Mouse (Mus musculus) thymus, adult 2 months (tissue): ENCODE data around the gene Gm43302. TPM values are rescaled to one million over a fixed set of nuclear protein-coding genes. Genes with fewer than 3 reads are reported as not detected.
A peak's percentile ranks its signal among the peaks of the same experiment; 100 is the strongest.
"Not testable (repeated sequence)": the region's sequence is repeated elsewhere in the genome, so short reads cannot be mapped to it uniquely, and the experiment has no call there.

Source experiments
- DNase-seq: peaks from one replicate; pipeline ENCODE4 v3.0.0; 2021
- H3K27ac ChIP-seq: fragments of 200-500 bp; 2 replicates; pipeline ENCODE4 v1.5.1; 2012; ENCODE audit warnings: low read length, control low read depth; ENCODE audit not compliant: control insufficient read depth, insufficient read depth
- H3K27me3 ChIP-seq: fragments of 200-500 bp; 2 replicates; pipeline ENCODE4 v1.6.1; 2012; ENCODE audit warnings: mild to moderate bottlenecking, low read length, moderate library complexity, mixed read lengths; ENCODE audit not compliant: control insufficient read depth, insufficient read depth
- H3K36me3 ChIP-seq: fragments of 200-500 bp; 2 replicates; pipeline ENCODE4 v1.6.1; 2012; ENCODE audit warnings: mild to moderate bottlenecking, low read length, moderate library complexity; ENCODE audit not compliant: control insufficient read depth, insufficient read depth
- H3K4me1 ChIP-seq: fragments of 200-500 bp; replicated peaks from 2 replicates; pipeline ENCODE4 v1.6.1; 2012; ENCODE audit warnings: low read length; ENCODE audit not compliant: control insufficient read depth, insufficient read depth
- H3K4me3 ChIP-seq: fragments of 200-500 bp; 2 replicates; pipeline ENCODE4 v1.5.1; 2012; ENCODE audit warnings: mild to moderate bottlenecking, low read length, control low read depth, moderate library complexity; ENCODE audit not compliant: control insufficient read depth, insufficient read depth
- CTCF ChIP-seq: fragments of 200-500 bp; IDR thresholded peaks from 2 replicates; pipeline ENCODE4 v1.5.1; 2012; ENCODE audit warnings: mild to moderate bottlenecking, control low read depth, low read length, moderate library complexity, borderline replicate concordance; ENCODE audit not compliant: control insufficient read depth, poor library complexity, insufficient read depth; ENCODE audit errors: extremely low read depth
- POLR2A ChIP-seq: fragments of 200-500 bp; IDR thresholded peaks from 2 replicates; pipeline ENCODE4 v1.6.1; 2012; ENCODE audit warnings: mild to moderate bottlenecking, low read length, control low read depth, moderate library complexity; ENCODE audit not compliant: control insufficient read depth, poor library complexity, insufficient read depth; ENCODE audit errors: extremely low read depth
- WGBS: fragments of 180-500 bp; shearing (Covaris S2); methylation state at CpG from one replicate; pipeline ENCODE4 v1.1.7; 2018; 5-methylcytosine and 5-hydroxymethylcytosine counted together
- polyA plus RNA-seq: library from polyadenylated mRNA; depleted of rRNA; stranded (reverse); fragments of >200 nt; gene quantifications from 2 replicates; pipeline ENCODE4 v1.2.3, GENCODE M21; 2012; rRNA removed

Gm43302 gene
- 7.9 and 8.4 TPM in 2 replicates for polyA plus RNA-seq

DNA sequence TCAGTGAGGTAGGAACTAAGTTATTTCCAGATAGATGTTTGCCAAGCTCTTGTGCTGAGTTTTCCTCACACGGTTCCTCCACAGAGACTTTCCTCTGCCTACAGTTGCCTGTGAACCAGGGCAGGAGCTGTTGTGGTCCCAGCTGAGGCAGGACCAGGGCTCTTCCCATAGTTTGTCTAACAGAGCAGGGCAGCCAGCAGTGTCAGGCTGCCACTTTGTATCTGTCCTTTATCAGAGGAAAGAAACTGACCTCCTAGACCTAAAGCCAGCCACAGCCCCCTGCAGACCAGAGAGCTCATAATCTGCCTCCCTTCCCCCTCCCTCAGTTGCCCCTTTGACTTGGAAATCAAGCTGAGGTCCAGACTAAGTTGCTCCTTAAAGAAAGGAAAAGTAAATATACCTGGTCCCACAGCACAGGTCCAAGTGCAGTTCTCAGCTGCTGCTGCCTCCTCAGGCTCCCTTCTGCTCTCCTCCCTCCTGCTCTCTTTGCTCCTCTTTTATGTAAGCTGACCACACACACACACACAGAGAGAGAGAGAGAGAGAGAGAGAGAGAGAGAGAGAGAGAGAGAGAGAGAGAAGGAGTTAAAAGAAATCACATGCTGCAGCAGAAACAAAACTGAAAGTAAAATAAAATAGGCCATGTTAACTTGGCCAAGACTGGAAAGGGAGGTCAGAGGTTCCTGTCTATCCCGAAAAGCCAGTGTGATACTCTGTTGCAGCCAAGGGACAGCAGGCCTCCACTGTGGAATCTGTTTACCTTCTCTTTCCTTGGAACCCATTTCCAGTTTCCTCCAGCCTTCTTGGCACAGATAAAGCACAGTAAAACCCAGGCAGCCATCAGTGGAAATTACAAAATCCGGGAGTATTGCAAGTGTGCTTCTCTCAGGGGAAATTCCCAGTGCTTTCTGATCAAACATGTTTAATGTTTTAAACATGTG, at the start of gene Gm43302, which contains the start of gene Gbp6:
Gene Gm43302 (minus strand): TSS at position 470 of the 940 bp plus-strand sequence.
Gene Gbp6 (minus strand): TSS at position 473 of the 940 bp plus-strand sequence.
- 33% methylated on average over 3 of the region's 3 CpGs for WGBS

DNA sequence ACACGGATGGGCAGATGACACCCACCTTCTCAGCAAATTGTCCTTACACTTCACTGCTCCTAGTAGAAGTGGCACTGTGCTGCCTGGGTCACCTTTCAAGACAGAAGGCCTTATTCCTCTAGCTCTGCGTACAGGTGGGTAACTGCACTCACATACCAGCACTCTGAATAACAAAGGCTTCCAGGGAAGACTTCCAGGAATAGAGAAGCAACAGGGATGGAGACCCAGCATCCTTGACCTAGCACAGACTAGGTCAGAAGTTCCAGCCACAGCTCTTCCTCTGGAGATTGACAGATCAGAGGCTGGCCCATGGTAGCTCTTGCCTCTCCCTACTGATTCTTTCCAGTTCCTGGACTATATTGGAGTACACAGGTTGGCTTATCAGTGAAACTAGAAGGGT, 47.8 kb upstream of the Gm43302 start:
- H3K4me1 ChIP-seq, result peaks cover 6% of the 10 kb centered on the region
- WGBS, result 97% methylated on average over 2 of the region's 2 CpGs
- DNase-seq, result no peak
- no peaks in the 10 kb centered on the region for H3K36me3 ChIP-seq
- no peak for TF ChIP-seq CTCF
- no peak for TF ChIP-seq POLR2A
- H3K27ac ChIP-seq, result no peak overlapping the region
- no peak overlapping the region for H3K4me3 ChIP-seq
- H3K27me3 ChIP-seq, result no peaks in the 10 kb centered on the region

More for the DNA sequence above, at the start of gene Gm43302, which contains the start of gene Gbp6:
- peak within 1 kb of the TSS; percentile 32 for H3K4me3 ChIP-seq
- H3K4me1 ChIP-seq, DNase-seq, H3K27me3 ChIP-seq, H3K36me3 ChIP-seq: not testable (repeated sequence)
- peak within 1 kb of the TSS; percentile 14 for H3K27ac ChIP-seq

DNA sequence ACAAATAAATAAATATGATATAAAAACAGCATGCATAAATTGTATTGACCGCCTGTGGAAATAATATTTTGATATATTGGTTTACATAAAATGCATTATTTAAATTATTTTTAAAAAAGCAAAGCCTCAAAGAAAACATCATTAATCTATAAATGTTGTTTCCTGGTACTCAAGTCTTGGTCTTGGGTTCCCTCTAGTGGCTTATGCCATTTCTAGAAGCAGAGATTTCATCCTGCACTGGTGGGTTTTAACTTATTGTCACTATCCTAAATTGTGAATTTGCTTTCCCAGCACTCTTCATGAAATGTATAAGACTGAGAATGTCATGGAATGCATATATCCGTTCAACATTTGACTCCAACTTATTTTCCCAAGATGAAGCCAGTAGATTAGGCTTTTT, 29.0 kb upstream of the Gm43302 start:
- Histone ChIP-seq H3K36me3 (no peaks in the 10 kb centered on the region), H3K4me1 (no peaks in the 10 kb centered on the region; the same call in 1 of the 2 replicates), H3K27ac (no peak overlapping the region), H3K4me3 (no peak overlapping the region), H3K27me3 (no peaks in the 10 kb centered on the region)
- DNase-seq, result no peak
- TF ChIP-seq POLR2A (no peak), CTCF (no peak)
- 69% methylated on average over 2 of the region's 2 CpGs for WGBS

DNA sequence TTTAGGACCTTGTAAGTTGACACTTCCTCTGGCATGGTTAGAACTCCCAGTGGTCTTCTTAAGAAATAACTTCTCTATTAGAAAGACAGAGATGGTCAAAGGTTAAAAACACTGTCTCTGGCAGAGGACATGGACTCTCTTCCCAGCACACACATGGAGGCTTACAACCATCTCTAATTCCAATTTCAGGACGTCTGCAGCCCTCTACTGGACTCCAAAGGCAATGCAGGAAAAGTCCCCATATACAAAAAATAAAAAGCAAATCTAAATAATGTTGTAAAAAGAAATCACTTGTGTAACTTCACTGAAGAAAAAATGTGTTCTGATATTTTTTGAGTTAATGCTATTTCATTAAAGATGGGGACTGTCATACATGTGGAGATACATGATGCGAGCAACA, 17.4 kb upstream of the Gm43302 start:
- Histone ChIP-seq H3K36me3 (no peaks in the 10 kb centered on the region), H3K4me1 (peaks cover 16% of the 10 kb centered on the region), H3K4me3 (no peak overlapping the region), H3K27ac (no peak overlapping the region), H3K27me3 (no peaks in the 10 kb centered on the region)
- WGBS, result 93% methylated on average over 2 of the region's 2 CpGs
- TF ChIP-seq POLR2A (no peak), CTCF (no peak)
- no peak for DNase-seq

DNA sequence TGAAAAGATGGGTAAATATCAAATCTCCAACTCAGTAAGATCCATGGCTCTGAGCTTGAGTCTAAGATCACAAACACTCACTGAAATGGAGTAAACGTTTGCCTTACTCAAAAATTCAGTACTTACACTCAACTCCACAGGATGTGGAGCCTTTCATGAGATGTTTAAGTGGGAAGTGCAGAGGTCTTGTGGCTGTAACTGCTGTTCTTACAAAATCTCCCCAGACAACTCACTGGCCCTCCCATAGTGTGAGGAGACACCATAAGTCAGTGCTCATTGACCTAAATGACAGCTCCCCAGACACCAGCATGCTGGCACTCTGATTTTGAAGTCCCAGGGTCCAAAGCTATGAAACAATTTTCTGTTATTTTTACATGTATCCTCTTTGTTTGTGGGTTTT, 15.7 kb upstream of the Gm43302 start:
- not testable (repeated sequence) for H3K4me3 ChIP-seq, H3K27me3 ChIP-seq, DNase-seq, H3K27ac ChIP-seq, H3K36me3 ChIP-seq
- H3K4me1 ChIP-seq, result peaks cover 26% of the 10 kb centered on the region
- WGBS, result 2% methylated on average over 1 of the region's 1 CpGs

DNA sequence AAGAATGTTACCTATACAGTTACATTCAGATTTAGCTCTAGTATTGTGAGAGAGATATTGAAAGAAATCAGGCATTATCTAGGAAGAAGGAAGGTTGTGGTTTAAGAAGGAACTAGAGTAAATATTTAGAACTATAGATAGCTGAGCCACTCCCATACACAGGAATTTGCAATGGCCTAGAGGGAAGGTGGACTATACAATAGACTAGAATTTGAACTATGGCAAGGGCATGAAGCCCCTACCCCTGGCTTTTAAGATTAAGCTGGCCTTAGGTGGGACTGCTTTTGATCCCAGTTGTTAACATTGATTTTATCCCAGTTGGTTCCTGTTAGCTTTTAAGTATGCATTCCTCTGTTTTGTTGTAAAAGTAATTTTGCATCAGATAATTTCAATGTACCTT, 13.5 kb upstream of the Gm43302 start:
- not testable (repeated sequence) for H3K27ac ChIP-seq, H3K36me3 ChIP-seq, DNase-seq, H3K4me3 ChIP-seq, H3K27me3 ChIP-seq
- peaks cover 24% of the 10 kb centered on the region for H3K4me1 ChIP-seq

DNA sequence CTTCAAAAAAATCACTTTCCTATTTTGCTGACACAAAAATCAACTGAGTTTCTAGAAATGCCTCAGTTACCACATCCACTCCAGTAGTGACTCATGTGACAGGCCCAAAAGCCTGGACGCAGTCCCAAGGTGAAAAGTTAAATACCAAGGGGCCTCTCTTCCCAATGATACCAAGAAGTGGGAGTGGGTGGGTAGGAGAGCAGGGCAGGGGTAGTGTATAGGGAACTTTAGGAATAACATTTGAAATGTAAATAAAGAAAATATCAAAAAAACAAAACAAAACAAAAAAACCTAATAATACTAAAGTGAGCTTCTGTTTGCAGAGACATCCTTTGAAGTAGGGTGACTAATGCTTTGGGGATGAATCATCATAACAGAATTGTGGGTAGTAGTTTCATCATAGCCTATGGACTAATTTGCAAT, 12.7 kb upstream of the Gm43302 start:
- TF ChIP-seq POLR2A, result no peak
- TF ChIP-seq CTCF, result no peak
- Histone ChIP-seq H3K27me3 (no peaks in the 10 kb centered on the region), H3K27ac (peak overlapping the region; percentile 22; the same call in 1 of the 2 replicates), H3K4me1 (peaks cover 28% of the 10 kb centered on the region), H3K4me3 (no peak overlapping the region), H3K36me3 (no peaks in the 10 kb centered on the region)
- 85% methylated on average over 1 of the region's 1 CpGs for WGBS
- no peak for DNase-seq

DNA sequence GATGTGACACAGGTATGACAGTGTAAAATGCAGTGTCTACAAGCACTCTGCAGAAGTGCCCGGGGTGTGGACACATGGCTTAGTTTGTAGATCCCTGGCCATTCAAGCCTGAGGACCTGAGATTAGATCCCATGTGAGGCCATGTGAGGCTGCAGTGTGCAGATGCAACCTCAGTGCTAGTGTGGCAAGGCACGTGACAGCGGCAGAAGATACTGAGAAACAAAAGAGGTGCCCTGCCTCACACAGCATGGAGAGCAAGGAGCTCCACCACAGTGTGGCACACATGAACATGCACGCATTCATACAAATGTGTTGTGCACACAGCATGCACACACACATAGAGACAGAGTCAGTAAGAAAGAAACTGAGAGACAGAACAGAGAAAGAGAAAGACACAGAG, 12.2 kb upstream of the Gm43302 start:
- H3K27me3 ChIP-seq, result not testable (repeated sequence)
- WGBS, result 72% methylated on average over 4 of the region's 4 CpGs

More for the DNA sequence above, 12.2 kb upstream of the Gm43302 start:
- DNase-seq, result peak; percentile 37
- not testable (repeated sequence) for H3K36me3 ChIP-seq, H3K4me3 ChIP-seq
- Histone ChIP-seq H3K4me1 (peaks cover 28% of the 10 kb centered on the region), H3K27ac (peak overlapping the region; percentile 80)
